Mouse (Mus musculus): ENCODE measurements around the gene Naglu.

- no peak for TF ChIP-seq CTCF (IDR thresholded peaks at IDR 0.05; ENCODE audit: low read depth)
- no peak for TF ChIP-seq EP300 (IDR thresholded peaks at IDR 0.05; ENCODE audit: low read depth)
These were observed 35.8 kb upstream of the Naglu start for GRCm38 (mm10) chr11:101033856-101034500.
